Mouse (Mus musculus) kidney, embryonic 14.5 days (tissue): ENCODE results near the gene Capza1. TPM values are rescaled to one million over a fixed set of nuclear protein-coding genes. Genes with fewer than 3 reads are reported as not detected.
A peak's percentile ranks its signal among the peaks of the same experiment; 100 is the strongest.

ENCODE experiments used
- ATAC-seq: fragments of 200-750 bp; cut with Nextera tagmentation; 2 replicates; pipeline ENCODE4 v1.8.0; 2017; ENCODE audit warnings: moderate number of reproducible peaks, mild to moderate bottlenecking, moderate TSS enrichment, moderate library complexity; ENCODE audit not compliant: low FRiP score, low TSS enrichment
- H3K27ac ChIP-seq: fragments of 300-500 bp; sonication (generic); 2 replicates; pipeline ENCODE4 v1.5.1; 2014; ENCODE audit warnings: low read depth, mild to moderate bottlenecking, low read length, moderate library complexity, mixed read lengths
- H3K27me3 ChIP-seq: fragments of 300-500 bp; sonication (generic); 2 replicates; pipeline ENCODE4 v1.6.1; 2014; ENCODE audit warnings: mild to moderate bottlenecking, low read length; ENCODE audit not compliant: control insufficient read depth, insufficient read depth
- H3K36me3 ChIP-seq: fragments of 300-500 bp; sonication (generic); 2 replicates; pipeline ENCODE4 v1.6.1; 2014; ENCODE audit warnings: low read length, mixed read lengths; ENCODE audit not compliant: control insufficient read depth, insufficient read depth
- H3K4me1 ChIP-seq: fragments of 300-500 bp; sonication (generic); 2 replicates; pipeline ENCODE4 v1.6.1; 2014; ENCODE audit warnings: low read length, mixed read lengths; ENCODE audit not compliant: control insufficient read depth, insufficient read depth
- H3K4me2 ChIP-seq: fragments of 300-500 bp; sonication (generic); replicated peaks from 2 replicates; pipeline ENCODE4 v1.6.1; 2014; ENCODE audit warnings: low read depth, mild to moderate bottlenecking, low read length
- H3K4me3 ChIP-seq: fragments of 300-500 bp; sonication (generic); 2 replicates; pipeline ENCODE4 v1.5.1; 2014; ENCODE audit warnings: mild to moderate bottlenecking, low read length
- H3K9ac ChIP-seq: fragments of 300-500 bp; sonication (generic); 2 replicates; pipeline ENCODE4 v1.6.1; 2014; ENCODE audit warnings: low read depth, mild to moderate bottlenecking, low read length, moderate library complexity
- H3K9me3 ChIP-seq: fragments of 300-500 bp; sonication (generic); 2 replicates; pipeline ENCODE4 v1.6.1; 2016; ENCODE audit warnings: low read length; ENCODE audit not compliant: control insufficient read depth
- WGBS: fragments of 180-500 bp; shearing (Covaris S2); extraction: QIAGEN DNeasy Blood & Tissue Kit; methylation state at CpG from one replicate; pipeline ENCODE4 v1.1.7; 2014; 5-methylcytosine and 5-hydroxymethylcytosine counted together
- polyA plus RNA-seq: library from polyadenylated mRNA; unstranded; fragments of >200 nt; fragmentation: Nextera tagmentation; extraction: Ambion mirVana; gene quantifications from 2 replicates; pipeline ENCODE4 v1.2.1, GENCODE M21; 2014

Gene Capza1
- polyA plus RNA-seq, 1 experiment from 2014 or later = 214 TPM

DNA sequence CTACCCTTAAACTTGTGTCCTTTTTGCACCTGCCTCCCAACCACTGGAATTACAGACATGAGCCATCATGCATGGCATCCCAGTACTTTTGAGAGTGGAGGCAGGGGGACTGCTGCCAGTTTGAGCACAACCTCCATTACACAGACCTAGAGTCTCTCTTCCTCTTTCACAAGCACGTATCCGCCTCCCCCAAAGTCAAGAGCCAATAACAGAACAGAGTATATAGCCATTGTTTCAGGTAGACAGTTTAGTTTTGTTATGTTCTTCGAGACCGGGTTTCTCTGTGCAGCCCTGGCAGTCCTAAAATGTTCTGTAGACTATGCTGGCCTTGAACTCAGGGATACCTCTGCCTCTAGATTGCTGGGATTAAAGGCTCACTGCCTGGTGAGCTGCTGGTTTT lies 52.1 kb downstream of the Capza1 start:
- no peak overlapping the region for H3K4me3 ChIP-seq
- no peaks in the 10 kb centered on the region for H3K27me3 ChIP-seq
- no peaks in the 10 kb centered on the region for H3K9me3 ChIP-seq
- H3K4me2 ChIP-seq = no peak overlapping the region
- peaks cover 7% of the 10 kb centered on the region for H3K4me1 ChIP-seq
- WGBS = 90% methylated on average over 4 of the region's 4 CpGs
- H3K27ac ChIP-seq = no peak overlapping the region
- H3K36me3 ChIP-seq = no peaks in the 10 kb centered on the region; the same call in 1 of the 2 replicates
- H3K9ac ChIP-seq = no peak overlapping the region
- no peak for ATAC-seq

DNA sequence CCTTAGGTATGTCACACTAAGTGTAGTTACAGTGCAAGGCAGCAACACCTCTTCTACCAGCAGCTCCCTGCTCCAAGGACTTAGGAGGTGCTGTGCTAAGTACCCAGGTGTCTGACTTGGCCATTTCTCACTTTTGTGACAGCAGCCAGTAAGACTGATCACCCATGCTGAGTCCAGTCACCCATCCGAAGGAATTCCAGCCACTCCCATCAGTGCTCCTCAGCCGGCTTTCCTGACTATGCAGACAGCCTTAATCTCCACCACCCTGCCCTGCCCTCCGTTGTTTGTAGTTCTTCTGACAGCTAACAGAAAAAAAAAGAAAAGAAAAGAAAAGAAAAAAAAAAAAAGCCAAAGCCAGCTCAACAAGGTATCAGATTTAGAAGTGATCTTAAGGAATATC lies 52.6 kb downstream of the Capza1 start:
- WGBS = 34% methylated on average over 3 of the region's 3 CpGs
- H3K4me3 ChIP-seq = no peak overlapping the region

DNA sequence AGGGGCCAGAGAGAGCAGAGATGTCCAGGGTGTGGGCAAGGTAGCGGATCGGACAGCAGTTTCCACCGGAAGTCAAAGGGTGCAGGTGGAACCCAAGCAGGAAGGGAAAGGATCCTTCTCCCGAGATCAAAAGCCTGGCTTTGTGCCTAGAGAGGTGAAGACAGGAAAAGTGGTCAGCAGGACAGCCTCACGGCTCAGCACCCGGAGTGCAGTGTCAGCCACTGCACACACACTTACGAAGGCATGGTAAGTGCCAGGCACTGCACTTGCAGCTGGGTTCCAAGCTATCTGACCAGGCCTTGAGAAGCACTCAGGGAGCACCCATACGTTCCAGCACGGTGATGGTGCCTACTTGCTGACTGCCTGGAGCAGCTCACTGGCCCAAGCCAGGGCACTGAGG lies 58.8 kb downstream of the Capza1 start:
- no peaks in the 10 kb centered on the region for H3K4me1 ChIP-seq
- H3K9ac ChIP-seq = no peak overlapping the region
- no peak for ATAC-seq
- H3K4me2 ChIP-seq = no peak overlapping the region
- H3K36me3 ChIP-seq = peaks cover 36% of the 10 kb centered on the region
- H3K27me3 ChIP-seq = no peaks in the 10 kb centered on the region
- no peak overlapping the region for H3K4me3 ChIP-seq
- H3K27ac ChIP-seq = no peak overlapping the region
- 77% methylated on average over 9 of the region's 9 CpGs for WGBS
- no peaks in the 10 kb centered on the region for H3K9me3 ChIP-seq

More for the DNA sequence above, 52.6 kb downstream of the Capza1 start:
- Histone ChIP-seq H3K4me2 (no peak overlapping the region), H3K4me1 (peaks cover 7% of the 10 kb centered on the region), H3K27ac (no peak overlapping the region), H3K9ac (no peak overlapping the region), H3K9me3 (no peaks in the 10 kb centered on the region), H3K27me3 (no peaks in the 10 kb centered on the region), H3K36me3 (no peaks in the 10 kb centered on the region; the same call in 1 of the 2 replicates)
- peak; percentile 51 for ATAC-seq

DNA sequence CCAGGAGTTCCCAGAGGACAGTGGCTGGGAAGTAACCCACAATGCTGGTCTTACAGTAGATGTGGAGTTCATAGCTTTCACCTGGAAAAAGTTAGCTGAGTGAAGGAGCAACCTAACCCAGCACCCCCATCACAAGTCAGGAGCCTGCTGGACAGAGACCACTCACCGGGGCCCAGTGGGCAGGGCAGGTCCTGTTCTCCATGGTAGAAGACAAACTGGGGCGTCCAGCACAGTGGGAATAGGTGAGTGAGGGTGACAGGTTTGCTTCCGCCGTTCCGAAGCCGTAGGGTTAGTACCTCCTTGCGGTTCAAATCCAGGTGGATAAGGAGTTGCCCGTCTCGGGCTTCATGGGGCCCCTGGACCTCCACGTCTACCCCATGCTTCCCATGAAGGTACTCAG lies 60.0 kb downstream of the Capza1 start:
- Histone ChIP-seq H3K27ac (no peak overlapping the region), H3K4me1 (no peaks in the 10 kb centered on the region), H3K27me3 (no peaks in the 10 kb centered on the region), H3K4me2 (no peak overlapping the region), H3K4me3 (no peak overlapping the region), H3K9ac (no peak overlapping the region), H3K36me3 (peaks cover 47% of the 10 kb centered on the region), H3K9me3 (no peaks in the 10 kb centered on the region)
- 93% methylated on average over 10 of the region's 10 CpGs for WGBS
- no peak for ATAC-seq

DNA sequence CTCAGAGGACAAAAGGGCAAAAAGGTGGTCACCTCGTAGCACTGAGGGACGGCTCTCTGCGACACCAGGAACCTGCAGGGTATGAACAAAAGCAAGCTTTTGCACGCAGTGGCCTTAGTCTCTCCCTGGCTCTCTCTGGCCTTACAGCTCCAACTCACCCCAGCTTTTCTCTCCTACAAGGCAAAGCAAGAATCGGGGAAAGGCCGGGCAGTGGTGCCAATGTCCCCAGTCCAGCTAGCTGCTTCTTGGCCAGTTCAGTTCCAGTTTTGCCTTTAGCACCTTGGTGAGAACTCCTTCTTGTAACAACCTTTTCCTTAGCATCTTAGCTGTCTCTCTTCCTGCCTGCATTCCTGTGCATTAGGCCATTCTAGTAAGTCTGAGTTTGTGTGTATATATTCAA lies 62.8 kb downstream of the Capza1 start:
- no peaks in the 10 kb centered on the region for H3K27me3 ChIP-seq
- ATAC-seq = no peak
- H3K9me3 ChIP-seq = no peaks in the 10 kb centered on the region
- 86% methylated on average over 6 of the region's 6 CpGs for WGBS
- H3K4me1 ChIP-seq = peaks cover 3% of the 10 kb centered on the region
- no peak overlapping the region for H3K4me2 ChIP-seq
- H3K36me3 ChIP-seq = peaks cover 66% of the 10 kb centered on the region
- no peak overlapping the region for H3K9ac ChIP-seq
- no peak overlapping the region for H3K4me3 ChIP-seq
- no peak overlapping the region for H3K27ac ChIP-seq

DNA sequence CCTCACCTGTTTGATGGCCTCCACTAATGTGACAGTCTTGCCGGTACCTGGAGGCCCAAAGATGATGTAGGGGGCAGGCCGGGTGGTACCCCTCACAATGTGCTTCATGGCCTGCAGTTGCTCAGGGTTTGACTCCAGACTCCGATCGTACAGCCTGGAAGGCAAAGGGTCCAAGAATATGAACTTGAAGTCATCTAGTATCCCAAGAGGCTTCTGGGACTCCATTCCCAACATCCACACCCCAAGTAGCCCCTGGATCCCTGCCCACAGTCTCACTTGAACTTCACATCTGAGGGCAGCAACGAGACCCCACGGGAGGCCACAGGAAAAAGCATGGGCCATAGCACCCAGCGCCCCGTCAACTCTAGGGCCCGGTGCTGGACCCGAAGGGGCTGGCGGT lies 63.6 kb downstream of the Capza1 start:
- Histone ChIP-seq H3K4me1 (peaks cover 9% of the 10 kb centered on the region), H3K9ac (no peak overlapping the region)
- 95% methylated on average over 11 of the region's 11 CpGs for WGBS

DNA sequence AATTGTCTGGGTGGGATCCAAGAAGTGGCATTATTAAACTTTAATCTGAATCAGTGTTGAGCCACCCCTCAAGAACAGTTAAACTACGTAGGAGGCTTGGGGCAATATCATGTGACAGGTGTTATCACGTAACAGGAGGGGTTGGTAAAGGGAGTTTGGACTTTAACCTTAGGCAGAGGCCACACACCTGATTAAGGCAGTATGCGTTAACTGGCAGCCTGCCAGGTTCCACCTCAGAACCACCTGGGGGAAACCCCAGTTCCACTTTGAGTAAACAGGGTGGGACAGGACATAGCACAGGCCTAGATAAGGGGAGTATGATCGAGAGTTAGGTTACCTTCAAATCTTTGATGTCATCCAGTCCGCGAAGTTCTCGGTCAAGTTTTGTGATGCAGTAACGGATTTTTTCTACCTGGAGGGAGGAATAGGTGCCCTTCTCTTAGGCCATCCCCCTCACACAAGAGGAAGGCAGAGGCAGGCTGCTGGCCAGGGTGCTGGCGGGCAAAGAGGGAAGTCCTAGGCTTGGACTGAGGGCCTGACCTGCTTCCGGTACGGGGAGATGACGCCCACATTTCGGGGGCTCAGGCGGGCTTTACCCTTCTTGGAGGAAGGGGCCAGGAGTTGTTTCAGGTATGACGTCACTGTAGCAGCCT lies 67.7 kb downstream of the Capza1 start:
- 69% methylated on average over 15 of the region's 15 CpGs for WGBS
- no peaks in the 10 kb centered on the region for H3K9me3 ChIP-seq
- H3K36me3 ChIP-seq = peaks cover 82% of the 10 kb centered on the region
- H3K4me2 ChIP-seq = no peak overlapping the region
- no peaks in the 10 kb centered on the region for H3K27me3 ChIP-seq
- H3K9ac ChIP-seq = no peak overlapping the region
- no peak overlapping the region for H3K27ac ChIP-seq
- H3K4me1 ChIP-seq = peaks cover 44% of the 10 kb centered on the region
- ATAC-seq = no peak
- no peak overlapping the region for H3K4me3 ChIP-seq

More for the DNA sequence above, 63.6 kb downstream of the Capza1 start:
- Histone ChIP-seq H3K27me3 (no peaks in the 10 kb centered on the region), H3K4me2 (no peak overlapping the region), H3K27ac (no peak overlapping the region), H3K9me3 (no peaks in the 10 kb centered on the region), H3K36me3 (peaks cover 74% of the 10 kb centered on the region), H3K4me3 (no peak overlapping the region)
- ATAC-seq = no peak

DNA sequence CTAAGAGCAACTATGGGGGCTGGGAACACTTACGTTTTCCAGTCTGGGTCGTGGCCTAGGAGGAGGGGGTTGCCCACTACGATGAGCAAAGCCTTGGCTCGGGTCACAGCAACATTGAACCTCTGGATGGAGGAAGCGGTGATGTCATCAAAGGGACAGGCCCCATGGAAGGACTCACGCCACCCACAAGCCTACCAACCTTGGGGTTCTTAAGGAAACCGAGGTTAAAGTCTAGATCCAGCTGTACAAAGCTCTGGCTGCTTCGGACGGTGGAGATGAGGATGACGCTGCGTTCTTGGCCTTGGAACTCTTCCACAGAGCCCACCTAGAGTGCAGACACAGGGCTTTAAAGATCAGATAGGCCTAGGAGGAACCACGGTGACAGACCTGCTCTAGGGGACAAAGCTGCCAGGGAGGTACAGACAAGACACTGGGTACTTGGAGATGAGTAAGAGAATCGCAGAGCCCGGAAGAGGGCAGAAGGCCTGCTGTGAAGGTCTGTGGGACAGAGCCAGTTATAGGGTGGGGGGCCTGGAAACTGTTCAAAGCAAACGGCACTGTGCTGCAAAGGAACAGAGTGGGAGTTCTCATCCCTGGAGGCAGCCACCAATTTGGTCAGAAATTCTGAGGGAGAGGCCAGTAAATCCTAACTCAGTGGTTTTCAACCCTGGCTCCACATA lies 68.5 kb downstream of the Capza1 start:
- H3K27me3 ChIP-seq = no peaks in the 10 kb centered on the region
- H3K36me3 ChIP-seq = peaks cover 76% of the 10 kb centered on the region
- H3K27ac ChIP-seq = peak overlapping the region; percentile 82
- peaks cover 52% of the 10 kb centered on the region for H3K4me1 ChIP-seq
- ATAC-seq = no peak
- 0 out of 2 replicates have a peak overlapping the region, but pooled peaks have one; percentile 12 for H3K9ac ChIP-seq
- no peaks in the 10 kb centered on the region for H3K9me3 ChIP-seq
- 58% methylated on average over 15 of the region's 15 CpGs for WGBS
- no peak overlapping the region for H3K4me2 ChIP-seq
- H3K4me3 ChIP-seq = no peak overlapping the region

DNA sequence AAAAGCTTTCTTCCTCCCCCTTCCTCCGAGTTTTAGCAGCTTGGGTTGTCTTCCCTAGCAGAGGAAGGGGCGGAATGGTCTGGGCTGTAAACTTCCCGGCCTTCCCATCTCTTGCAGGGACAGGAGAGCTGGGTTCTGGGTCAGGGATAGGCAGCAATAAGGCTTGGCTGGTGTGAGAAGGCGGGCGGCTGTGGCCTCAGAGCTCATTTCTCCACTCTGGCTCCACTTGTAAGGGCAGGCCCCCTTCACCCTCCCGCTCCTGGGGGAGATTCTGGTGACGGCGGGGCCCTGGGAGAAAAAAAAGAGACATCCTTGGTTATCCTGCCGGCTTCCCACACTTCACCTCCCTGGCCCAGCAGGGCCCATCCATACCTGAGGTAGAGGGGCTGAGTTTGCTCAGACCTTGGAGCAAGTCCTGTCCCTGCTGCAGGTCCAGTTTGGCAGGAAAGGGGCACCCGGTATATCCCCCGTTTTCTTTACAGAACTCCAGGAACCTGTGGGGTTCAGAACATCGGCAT lies 69.3 kb downstream of the Capza1 start:
- no peak overlapping the region for H3K4me3 ChIP-seq
- H3K36me3 ChIP-seq = peaks cover 69% of the 10 kb centered on the region
- peak overlapping the region; percentile 82 for H3K27ac ChIP-seq
- H3K9ac ChIP-seq = 0 out of 2 replicates have a peak overlapping the region, but pooled peaks have one; percentile 12
- H3K4me1 ChIP-seq = peaks cover 60% of the 10 kb centered on the region
- no peaks in the 10 kb centered on the region for H3K9me3 ChIP-seq
- H3K4me2 ChIP-seq = no peak overlapping the region
- WGBS = 35% methylated on average over 12 of the region's 12 CpGs
- no peaks in the 10 kb centered on the region for H3K27me3 ChIP-seq
- ATAC-seq = no peak
